In genomic region chr16:56594866-56595265, GRCm38 (mm10) we compare ENCODE assay signal across 19 mouse cellular contexts.
DNase-seq lines count a peak whose midpoint lies in the region; ATAC-seq lines count a peak whose summit lies in the region.
"Had no signal": no experiment of that assay in that cellular context is flagged by ENCODE, and none has a peak within 500 bp of the region (broad histone marks: within the 10 kb centered on the region; RNA-seq: fewer than 3 reads in every experiment).

No protein-coding gene starts in this region.

- H3K4me3 ChIP-seq in heart, embryonic 11.5 days (ENCODE audit: low read depth, low read length), result no peak overlapping the region
- H3K4me3 ChIP-seq: embryonic facial prominence, embryonic 10.5 days; erythroblast, embryonic 14.5 days; heart, embryonic 12.5 days had no signal

- no peak overlapping the region for H3K9ac ChIP-seq in heart, embryonic 11.5 days (ENCODE audit: low read depth, low read length)
- H3K9ac ChIP-seq: heart, embryonic 12.5 days had no signal

- no peaks in the 10 kb centered on the region for H3K4me1 ChIP-seq in heart, embryonic 11.5 days (ENCODE audit: control insufficient read depth, insufficient read depth, low read length)
- H3K4me1 ChIP-seq: embryonic facial prominence, embryonic 10.5 days; heart, embryonic 12.5 days had no signal

- WGBS in heart, embryonic 11.5 days (ENCODE audit: insufficient replicate concordance), result 85% methylated on average over 6 of the region's 6 CpGs

- peak; percentile 8 to 36 for DNase-seq in frontal cortex, adult 2 months (ENCODE audit: extremely low spot score in 1 of 2, low spot score in 1 of 2)
- DNase-seq in frontal cortex, postnatal 10 days (ENCODE audit: low spot score in 2 of 2), result no peak
- peak; percentile 26 for DNase-seq in right cerebral cortex, adult 2 months (ENCODE audit: low spot score in 2 of 2)
- DNase-seq in right cerebral cortex, postnatal 14 days, result no peak
- peak; percentile 15 to 53 for DNase-seq in left cerebral cortex, postnatal 25 days (ENCODE audit: low spot score in 2 of 2)
- no peak for DNase-seq in kidney, adult 11 months
- DNase-seq in spleen, postnatal 14 days (ENCODE audit: low spot score in 2 of 2), result no peak
- DNase-seq: adrenal gland, postnatal 36 days; cerebellum, postnatal 36 days; gastrocnemius, postnatal 10 days; liver; lung, adult 18-20 months; midbrain, embryonic 14.5 days had no signal

- H3K9me3 ChIP-seq in heart, embryonic 11.5 days (replicated peaks; ENCODE audit: control insufficient read depth, low read length), result no peaks in the 10 kb centered on the region
- H3K9me3 ChIP-seq: embryonic facial prominence, embryonic 10.5 days; heart, embryonic 12.5 days had no signal

- H3K27ac ChIP-seq in heart, embryonic 11.5 days (ENCODE audit: low read depth, low read length), result no peak overlapping the region
- H3K27ac ChIP-seq: embryonic facial prominence, embryonic 10.5 days; macrophage had no signal

- no peaks in the 10 kb centered on the region for H3K36me3 ChIP-seq in heart, embryonic 11.5 days (ENCODE audit: control insufficient read depth, insufficient read depth, low read length)
- H3K36me3 ChIP-seq: embryonic facial prominence, embryonic 10.5 days; heart, embryonic 12.5 days had no signal

- H3K4me2 ChIP-seq in heart, embryonic 11.5 days, result no peak overlapping the region
- H3K4me2 ChIP-seq: heart, embryonic 12.5 days had no signal

- no peaks in the 10 kb centered on the region for H3K27me3 ChIP-seq in heart, embryonic 11.5 days (ENCODE audit: control insufficient read depth, insufficient read depth, low read length)
- H3K27me3 ChIP-seq: heart, embryonic 12.5 days had no signal

- intact Hi-C loops in left cerebral cortex, postnatal 25 days (cut with DNase I), result no loop called here

- ATAC-seq in heart, embryonic 11.5 days (replicated peaks; ENCODE audit: insufficient number of reproducible peaks, low FRiP score, low TSS enrichment), result no peak
- ATAC-seq: activated CD4-positive, CD25-positive, alpha-beta regulatory T cell, adult 4 months had no signal

Comparison
In these comparisons a context has a peak if more than half of its experiments do, and no peak if none do; other contexts are left out.
1. DNase-seq: peak in frontal cortex, adult 2 months (2 of 2), right cerebral cortex, adult 2 months (2 of 2) and left cerebral cortex, postnatal 25 days (2 of 2); none in frontal cortex, postnatal 10 days (0 of 2), right cerebral cortex, postnatal 14 days (single experiment), kidney, adult 11 months (single experiment) and spleen, postnatal 14 days (0 of 2).